Mouse (Mus musculus): ENCODE data around the gene Nbr1. TPM values are rescaled to one million over a fixed set of nuclear protein-coding genes. Genes with fewer than 3 reads are reported as not detected.

Gene Nbr1
- polyA plus RNA-seq, 2 experiments, result 62.8 to 82.7 TPM

DNA sequence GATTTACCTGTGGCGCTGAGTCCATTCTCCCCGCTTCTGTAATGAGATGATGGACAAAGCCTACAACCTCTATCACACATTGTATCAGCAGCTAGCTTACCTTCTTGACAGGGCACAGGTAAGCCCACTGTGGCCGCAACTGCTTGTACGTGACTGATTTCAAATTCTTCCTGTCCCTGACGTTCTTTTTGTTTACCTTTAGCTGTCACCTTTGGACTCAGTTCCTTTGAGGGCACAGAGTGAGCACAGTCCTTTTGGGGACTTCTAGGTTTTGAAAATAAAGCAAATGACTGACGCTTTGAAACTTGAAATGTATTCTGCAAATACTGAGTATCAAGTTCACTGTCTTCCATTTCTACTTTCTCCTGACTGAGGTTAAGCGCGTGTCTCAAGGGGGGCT, 27.5 kb upstream of the Nbr1 start:
- H3K9ac ChIP-seq (ENCODE audit: low read depth, low read length, severe bottlenecking), result no peak overlapping the region
- TF ChIP-seq POLR2A (IDR thresholded peaks at IDR 0.05; ENCODE audit: borderline replicate concordance, extremely low read depth, insufficient read depth, insufficient read length), result no peak
- H3K4me2 ChIP-seq (replicated peaks; ENCODE audit: low read depth, low read length, severe bottlenecking), result no peak overlapping the region
- no peak for ATAC-seq (ENCODE audit: low FRiP score, low read depth)
- H3K4me3 ChIP-seq (replicated peaks; ENCODE audit: low read length), result no peak overlapping the region
- DNase-seq (ENCODE audit: low spot score), result no peak
- 93% methylated on average over 8 of the region's 8 CpGs for WGBS
- no peak overlapping the region for H3K27ac ChIP-seq (replicated peaks; ENCODE audit: low read depth, low read length)
- no peaks in the 10 kb centered on the region for H3K9me3 ChIP-seq (ENCODE audit: control insufficient read depth, low read length)
- peaks cover 44% of the 10 kb centered on the region for H3K36me3 ChIP-seq (ENCODE audit: control insufficient read depth, insufficient read depth, low read length)
- H3K4me1 ChIP-seq (ENCODE audit: control insufficient read depth, insufficient read depth, low read length), result no peaks in the 10 kb centered on the region
- no peaks in the 10 kb centered on the region for H3K27me3 ChIP-seq (ENCODE audit: control insufficient read depth, insufficient read depth, low read length)

DNA sequence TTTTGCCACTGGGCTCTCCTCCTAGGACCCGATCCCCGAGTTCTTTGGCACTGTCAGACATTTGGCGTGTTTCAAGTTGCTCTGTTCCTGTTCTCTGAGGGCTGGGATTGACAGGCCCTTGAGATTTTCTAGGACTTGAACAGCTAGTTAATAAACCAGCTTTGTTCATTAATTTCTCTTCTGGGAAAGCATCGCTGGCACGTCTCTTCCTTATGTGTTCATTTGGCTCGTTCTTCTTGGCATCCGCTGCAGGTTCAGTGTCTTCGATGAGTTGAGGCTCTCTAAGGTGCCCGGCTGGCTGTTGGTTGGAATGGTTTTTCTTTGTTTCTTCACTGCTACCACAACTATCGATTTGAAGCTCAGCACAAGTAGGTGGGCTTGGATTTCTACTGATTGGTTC, 26.9 kb upstream of the Nbr1 start:
- DNase-seq (ENCODE audit: low spot score) (no peak), ATAC-seq (ENCODE audit: low FRiP score, low read depth) (no peak)
- no peak overlapping the region for H3K4me2 ChIP-seq (replicated peaks; ENCODE audit: low read depth, low read length, severe bottlenecking)
- peaks cover 47% of the 10 kb centered on the region for H3K36me3 ChIP-seq (ENCODE audit: control insufficient read depth, insufficient read depth, low read length)
- H3K27me3 ChIP-seq (ENCODE audit: control insufficient read depth, insufficient read depth, low read length), result no peaks in the 10 kb centered on the region
- H3K9ac ChIP-seq (ENCODE audit: low read depth, low read length, severe bottlenecking), result no peak overlapping the region
- WGBS, result 94% methylated on average over 10 of the region's 10 CpGs
- no peak overlapping the region for H3K4me3 ChIP-seq (replicated peaks; ENCODE audit: low read length)
- TF ChIP-seq POLR2A (IDR thresholded peaks at IDR 0.05; ENCODE audit: borderline replicate concordance, extremely low read depth, insufficient read depth, insufficient read length), result no peak
- no peaks in the 10 kb centered on the region for H3K9me3 ChIP-seq (ENCODE audit: control insufficient read depth, low read length)
- H3K4me1 ChIP-seq (ENCODE audit: control insufficient read depth, insufficient read depth, low read length), result no peaks in the 10 kb centered on the region
- H3K27ac ChIP-seq (replicated peaks; ENCODE audit: low read depth, low read length), result no peak overlapping the region

DNA sequence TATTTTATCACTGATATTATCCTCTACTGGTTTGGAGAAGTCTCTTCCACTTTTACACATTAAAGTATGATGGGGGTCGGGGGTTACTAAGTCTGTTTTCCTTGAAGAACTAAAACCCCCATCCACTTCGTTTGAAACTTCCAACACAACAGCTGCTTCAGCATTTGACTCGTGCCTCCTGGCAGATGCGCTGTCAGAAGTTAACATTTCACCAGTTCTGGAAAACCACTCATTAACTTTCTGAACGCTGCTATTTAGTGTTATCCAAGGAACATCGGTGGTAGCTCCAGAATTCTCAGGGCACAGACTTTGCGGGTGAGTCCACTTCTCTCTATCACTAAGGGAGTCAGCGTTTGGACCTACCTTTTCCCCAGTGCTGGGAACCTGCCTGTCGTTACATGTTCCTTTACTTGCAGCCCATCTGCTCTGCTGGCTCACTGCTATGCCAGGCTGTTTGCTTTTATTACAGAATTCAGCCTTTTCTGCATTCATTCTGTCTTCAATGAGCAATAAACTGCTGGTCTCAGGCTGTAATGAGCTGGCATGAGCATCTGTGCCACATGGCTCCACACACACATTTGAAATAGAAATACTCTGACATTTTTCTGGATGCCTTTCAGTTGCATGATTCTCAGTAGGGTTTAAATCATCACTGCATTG, 25.9 kb upstream of the Nbr1 start:
- ATAC-seq (ENCODE audit: low FRiP score, low read depth) (no peak), DNase-seq (ENCODE audit: low spot score) (no peak)
- 94% methylated on average over 9 of the region's 9 CpGs for WGBS
- no peaks in the 10 kb centered on the region for H3K27me3 ChIP-seq (ENCODE audit: control insufficient read depth, insufficient read depth, low read length)
- H3K4me1 ChIP-seq (ENCODE audit: control insufficient read depth, insufficient read depth, low read length), result no peaks in the 10 kb centered on the region
- TF ChIP-seq POLR2A (IDR thresholded peaks at IDR 0.05; ENCODE audit: borderline replicate concordance, extremely low read depth, insufficient read depth, insufficient read length), result no peak
- no peak overlapping the region for H3K9ac ChIP-seq (ENCODE audit: low read depth, low read length, severe bottlenecking)
- H3K36me3 ChIP-seq (ENCODE audit: control insufficient read depth, insufficient read depth, low read length), result peaks cover 47% of the 10 kb centered on the region
- no peaks in the 10 kb centered on the region for H3K9me3 ChIP-seq (ENCODE audit: control insufficient read depth, low read length)
- no peak overlapping the region for H3K4me3 ChIP-seq (replicated peaks; ENCODE audit: low read length)
- no peak overlapping the region for H3K27ac ChIP-seq (replicated peaks; ENCODE audit: low read depth, low read length)
- H3K4me2 ChIP-seq (replicated peaks; ENCODE audit: low read depth, low read length, severe bottlenecking), result no peak overlapping the region

GRCm38 (mm10) chr11:101526686-101527085, 25.3 kb upstream of the Nbr1 start:
- H3K4me2 ChIP-seq (replicated peaks; ENCODE audit: low read depth, low read length, severe bottlenecking), result no peak overlapping the region
- H3K36me3 ChIP-seq (ENCODE audit: control insufficient read depth, insufficient read depth, low read length), result peaks cover 47% of the 10 kb centered on the region
- H3K27me3 ChIP-seq (ENCODE audit: control insufficient read depth, insufficient read depth, low read length), result no peaks in the 10 kb centered on the region
- no peak for TF ChIP-seq POLR2A (IDR thresholded peaks at IDR 0.05; ENCODE audit: borderline replicate concordance, extremely low read depth, insufficient read depth, insufficient read length)
- no peak overlapping the region for H3K27ac ChIP-seq (replicated peaks; ENCODE audit: low read depth, low read length)
- H3K4me1 ChIP-seq (ENCODE audit: control insufficient read depth, insufficient read depth, low read length), result no peaks in the 10 kb centered on the region
- H3K9me3 ChIP-seq (ENCODE audit: control insufficient read depth, low read length), result no peaks in the 10 kb centered on the region
- DNase-seq (ENCODE audit: low spot score) (no peak), ATAC-seq (ENCODE audit: low FRiP score, low read depth) (no peak)
- no peak overlapping the region for H3K4me3 ChIP-seq (replicated peaks; ENCODE audit: low read length)
- no peak overlapping the region for H3K9ac ChIP-seq (ENCODE audit: low read depth, low read length, severe bottlenecking)
- 76% methylated on average over 4 of the region's 4 CpGs for WGBS

GRCm38 (mm10) chr11:101543533-101543932, 8.4 kb upstream of the Nbr1 start:
- Histone ChIP-seq H3K27me3 (ENCODE audit: control insufficient read depth, insufficient read depth, low read length) (no peaks in the 10 kb centered on the region), H3K27ac (replicated peaks; ENCODE audit: low read depth, low read length) (no peak overlapping the region), H3K9ac (ENCODE audit: low read depth, low read length, severe bottlenecking) (no peak overlapping the region), H3K4me2 (replicated peaks; ENCODE audit: low read depth, low read length, severe bottlenecking) (no peak overlapping the region), H3K4me1 (ENCODE audit: control insufficient read depth, insufficient read depth, low read length) (no peaks in the 10 kb centered on the region), H3K36me3 (ENCODE audit: control insufficient read depth, insufficient read depth, low read length) (peaks cover 24% of the 10 kb centered on the region; the same call in 1 of the 2 replicates), H3K9me3 (ENCODE audit: control insufficient read depth, low read length) (no peaks in the 10 kb centered on the region), H3K4me3 (replicated peaks; ENCODE audit: low read length) (no peak overlapping the region)
- TF ChIP-seq POLR2A (IDR thresholded peaks at IDR 0.05; ENCODE audit: borderline replicate concordance, extremely low read depth, insufficient read depth, insufficient read length), result no peak
- WGBS, result 92% methylated on average over 9 of the region's 9 CpGs
- ATAC-seq (ENCODE audit: low FRiP score, low read depth), result no peak
- DNase-seq (ENCODE audit: low spot score), result no peak

Measured in limb, embryonic 14.5 days (tissue).